ENCODE assay signal across 29 mouse cellular contexts in the genomic region with DNA sequence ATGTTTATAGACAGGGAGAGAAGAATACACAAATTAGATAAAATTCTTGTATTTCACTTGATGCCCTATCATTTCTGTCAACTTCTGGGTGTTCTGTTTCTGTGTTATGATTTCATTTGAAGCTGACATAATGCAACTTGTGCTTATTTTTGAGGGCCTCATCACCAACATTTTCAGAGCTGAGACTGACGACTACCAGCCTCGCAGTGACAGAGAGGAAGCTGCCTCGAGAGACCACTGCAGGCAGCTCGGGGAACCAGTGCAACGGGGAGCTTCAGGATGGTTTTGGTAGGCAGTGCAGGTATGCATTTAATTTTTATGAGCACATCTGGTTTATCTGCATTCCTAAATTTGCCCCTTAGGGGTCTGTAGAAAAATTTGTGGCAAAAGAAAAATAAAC.
DNase-seq lines count a peak whose midpoint lies in the region; ATAC-seq and TF ChIP-seq lines count a peak whose summit lies in the region.
"Had no signal": no experiment of that assay in that cellular context is flagged by ENCODE, and none has a peak within 500 bp of the region (broad histone marks: within the 10 kb centered on the region; RNA-seq: fewer than 3 reads in every experiment).

No protein-coding gene starts in this region.

- WGBS in embryonic facial prominence, embryonic 12.5 days: 14% methylated on average over 5 of the region's 5 CpGs
- 26% methylated on average over 5 of the region's 5 CpGs for WGBS in limb, embryonic 11.5 days
- WGBS in intestine, postnatal 0 days: 71% methylated on average over 5 of the region's 5 CpGs

- no peak for ATAC-seq in embryonic facial prominence, embryonic 12.5 days (ENCODE audit: insufficient number of reproducible peaks, insufficient read depth, low FRiP score, low TSS enrichment)
- ATAC-seq in limb, embryonic 11.5 days (ENCODE audit: insufficient number of reproducible peaks, low FRiP score, low TSS enrichment, low read depth): no peak
- ATAC-seq in intestine, postnatal 0 days: no peak
- ATAC-seq: activated CD4-positive, CD25-positive, alpha-beta regulatory T cell, adult 4 months; forebrain, embryonic 16.5 days; hindbrain, postnatal 0 days; intestine, embryonic 16.5 days; midbrain, embryonic 13.5 days had no signal

- H3K27me3 ChIP-seq in embryonic facial prominence, embryonic 12.5 days: no peaks in the 10 kb centered on the region
- H3K27me3 ChIP-seq in limb, embryonic 11.5 days (ENCODE audit: control insufficient read depth, insufficient read depth, low read length): no peaks in the 10 kb centered on the region
- H3K27me3 ChIP-seq in intestine, postnatal 0 days (replicated peaks; ENCODE audit: control insufficient read depth, insufficient read depth, low read length): no peaks in the 10 kb centered on the region
- H3K27me3 ChIP-seq: heart, embryonic 13.5 days; limb, embryonic 15.5 days; midbrain, embryonic 13.5 days; stomach, embryonic 15.5 days had no signal

- 0 out of 2 replicates have a peak, but pooled peaks cover 3% of the 10 kb centered on the region for H3K9me3 ChIP-seq in embryonic facial prominence, embryonic 12.5 days
- H3K9me3 ChIP-seq in limb, embryonic 11.5 days (ENCODE audit: control insufficient read depth, low read length): no peaks in the 10 kb centered on the region
- no peaks in the 10 kb centered on the region for H3K9me3 ChIP-seq in intestine, postnatal 0 days (ENCODE audit: control insufficient read depth)
- H3K9me3 ChIP-seq: heart, embryonic 13.5 days; limb, embryonic 15.5 days; midbrain, embryonic 13.5 days; stomach, embryonic 15.5 days had no signal

- H3K27ac ChIP-seq in embryonic facial prominence, embryonic 12.5 days: no peak overlapping the region
- no peak overlapping the region for H3K27ac ChIP-seq in limb, embryonic 11.5 days (replicated peaks; ENCODE audit: low read depth, low read length)
- H3K27ac ChIP-seq in intestine, postnatal 0 days (ENCODE audit: low read depth, low read length): no peak overlapping the region
- H3K27ac ChIP-seq: forebrain, embryonic 10.5 days; heart, embryonic 13.5 days; hindbrain, postnatal 0 days; limb, embryonic 15.5 days; liver, embryonic 14.5 days; midbrain, embryonic 13.5 days; stomach, embryonic 15.5 days had no signal

- peaks cover 5% of the 10 kb centered on the region for H3K4me1 ChIP-seq in embryonic facial prominence, embryonic 12.5 days
- H3K4me1 ChIP-seq in limb, embryonic 11.5 days (ENCODE audit: control insufficient read depth, insufficient read depth, low read length): 0 out of 2 replicates have a peak, but pooled peaks cover 3% of the 10 kb centered on the region
- no peaks in the 10 kb centered on the region for H3K4me1 ChIP-seq in intestine, postnatal 0 days (replicated peaks; ENCODE audit: control insufficient read depth, insufficient read depth, low read length)
- H3K4me1 ChIP-seq: forebrain, embryonic 10.5 days; heart, embryonic 13.5 days; midbrain, embryonic 13.5 days; stomach, embryonic 15.5 days had no signal

- TF ChIP-seq CTCF in intestine, postnatal 0 days (IDR thresholded peaks at IDR 0.05; ENCODE audit: low read depth): no peak

- no peak overlapping the region for H3K4me3 ChIP-seq in embryonic facial prominence, embryonic 12.5 days
- H3K4me3 ChIP-seq in limb, embryonic 11.5 days (ENCODE audit: low read depth, low read length): no peak overlapping the region
- no peak overlapping the region for H3K4me3 ChIP-seq in intestine, postnatal 0 days (ENCODE audit: low read depth, low read length)
- H3K4me3 ChIP-seq: forebrain, embryonic 10.5 days; heart, embryonic 13.5 days; limb, embryonic 15.5 days; midbrain, embryonic 13.5 days; stomach, embryonic 15.5 days had no signal

- H3K36me3 ChIP-seq in embryonic facial prominence, embryonic 12.5 days: no peaks in the 10 kb centered on the region
- H3K36me3 ChIP-seq in limb, embryonic 11.5 days (ENCODE audit: control insufficient read depth, insufficient read depth, low read length): no peaks in the 10 kb centered on the region
- H3K36me3 ChIP-seq in intestine, postnatal 0 days (ENCODE audit: control insufficient read depth, insufficient read depth): no peaks in the 10 kb centered on the region
- H3K36me3 ChIP-seq: forebrain, embryonic 10.5 days; heart, embryonic 13.5 days; limb, embryonic 15.5 days; midbrain, embryonic 13.5 days; stomach, embryonic 15.5 days had no signal

- peak overlapping the region; percentile 15; the same call in 1 of the 2 replicates for H3K4me2 ChIP-seq in embryonic facial prominence, embryonic 12.5 days (replicated peaks)
- no peak overlapping the region for H3K4me2 ChIP-seq in limb, embryonic 11.5 days (ENCODE audit: low read depth, severe bottlenecking)
- no peak overlapping the region for H3K4me2 ChIP-seq in intestine, postnatal 0 days (replicated peaks; ENCODE audit: low read depth)
- H3K4me2 ChIP-seq: heart, embryonic 13.5 days; limb, embryonic 15.5 days; midbrain, embryonic 13.5 days; stomach, embryonic 15.5 days had no signal

- peak; percentile 4 for DNase-seq in embryo, embryonic 10.5 days (ENCODE audit: low spot score)
- no peak for DNase-seq in embryo, embryonic 10 days (ENCODE audit: low spot score)
- peak; percentile 26 for DNase-seq in limb, embryonic 11.5 days (ENCODE audit: low spot score)
- DNase-seq in lung, postnatal 36 days: peak; percentile 0
- no peak for DNase-seq in thymus, postnatal 0 days (ENCODE audit: low spot score)
- no peak for DNase-seq in right cerebral cortex, postnatal 25 days
- DNase-seq: adrenal gland, postnatal 10 days; cerebellum, adult 2 months; cerebellum, postnatal 25 days; gastrocnemius, postnatal 25 days; heart, adult 18-20 months; heart, postnatal 14 days; kidney, postnatal 36 days; layer of hippocampus, postnatal 36 days; retina, postnatal 1 day; right cerebral cortex, postnatal 4 days; thymus, adult 18-20 months had no signal

- no peak overlapping the region for H3K9ac ChIP-seq in embryonic facial prominence, embryonic 12.5 days
- no peak overlapping the region for H3K9ac ChIP-seq in limb, embryonic 11.5 days (ENCODE audit: low read length)
- no peak overlapping the region for H3K9ac ChIP-seq in intestine, postnatal 0 days (ENCODE audit: low read depth, low read length)
- H3K9ac ChIP-seq: heart, embryonic 13.5 days; limb, embryonic 15.5 days; liver, embryonic 14.5 days; midbrain, embryonic 13.5 days; stomach, embryonic 15.5 days had no signal

Comparison
In these comparisons a context has a peak if more than half of its experiments do, and no peak if none do; other contexts are left out.
1. DNase-seq: peak in embryo, embryonic 10.5 days (single experiment), limb, embryonic 11.5 days (single experiment) and lung, postnatal 36 days (single experiment); none in embryo, embryonic 10 days (single experiment), thymus, postnatal 0 days (single experiment) and right cerebral cortex, postnatal 25 days (single experiment).